Mouse (Mus musculus) C2C12 (cell line): ENCODE data around the gene Mat1a.

ENCODE experiments used
- CTCF ChIP-seq: IDR thresholded peaks from one replicate; pipeline ENCODE4 v1.5.1; 2011; ENCODE audit not compliant: control insufficient read depth, insufficient read depth, insufficient read length
- MYOD1 ChIP-seq: IDR thresholded peaks from one replicate; pipeline ENCODE4 v1.6.1; 2011; ENCODE audit warnings: low read depth; ENCODE audit not compliant: control insufficient read depth, insufficient read length
- MYOG ChIP-seq: IDR thresholded peaks from one replicate; pipeline ENCODE4 v1.6.1; 2011; ENCODE audit not compliant: control insufficient read depth, insufficient read length; ENCODE audit errors: extremely low read depth

GRCm38 (mm10) chr14:41082408-41082807 lies 22.4 kb upstream of the Mat1a start:
- no peak for TF ChIP-seq MYOG
- no peak for TF ChIP-seq CTCF
- no peak for TF ChIP-seq MYOD1
